Mouse (Mus musculus): ENCODE data around the gene Mbnl3. TPM values are rescaled to one million over a fixed set of nuclear protein-coding genes. Genes with fewer than 3 reads are reported as not detected.

The Mbnl3 gene
- total RNA-seq, 2 experiments from 2014 or later = 0.20 to 0.67 TPM

Small RNAs within 50 kb of the gene (microRNA-seq; reads per million reads assigned to microRNA genes)
- gene Gm23417 (ENCODE audit: borderline replicate concordance in 2 of 2) = 0 reads per million in 2 experiments

Other genes starting within 250 kb of the Mbnl3 start
- gene Rap2c, start 188.5 kb downstream of the Mbnl3 start, total RNA-seq (2021) = 10 to 100 TPM; 21.0 to 22.0 TPM

Measured in gastrocnemius, postnatal 25 days (tissue).